Mouse (Mus musculus) heart, embryonic 15.5 days (tissue): ENCODE measurements around the gene Mkks. TPM values are rescaled to one million over a fixed set of nuclear protein-coding genes. Genes with fewer than 3 reads are reported as not detected.

Experiments
- ATAC-seq: fragments of 200-750 bp; cut with Nextera tagmentation; replicated peaks from 2 replicates; pipeline ENCODE4 v1.8.0; 2017; ENCODE audit warnings: low read depth, moderate TSS enrichment; ENCODE audit not compliant: insufficient number of reproducible peaks, insufficient read depth, low FRiP score
- H3K27ac ChIP-seq: fragments of 300-500 bp; sonication (generic); 2 replicates; pipeline ENCODE4 v1.5.1; 2015; ENCODE audit warnings: mild to moderate bottlenecking, inconsistent platforms
- H3K27me3 ChIP-seq: fragments of 300-500 bp; sonication (generic); 2 replicates; pipeline ENCODE4 v1.6.1; 2015; ENCODE audit warnings: inconsistent platforms
- H3K36me3 ChIP-seq: fragments of 300-500 bp; sonication (generic); 2 replicates; pipeline ENCODE4 v1.6.1; 2015; ENCODE audit warnings: mild to moderate bottlenecking, inconsistent platforms
- H3K4me1 ChIP-seq: fragments of 300-500 bp; sonication (generic); replicated peaks from 2 replicates; pipeline ENCODE4 v1.6.1; 2015; ENCODE audit warnings: inconsistent platforms
- H3K4me2 ChIP-seq: fragments of 300-500 bp; sonication (generic); 2 replicates; pipeline ENCODE4 v1.6.1; 2015; ENCODE audit warnings: inconsistent platforms, mild to moderate bottlenecking, moderate library complexity
- H3K4me3 ChIP-seq: fragments of 300-500 bp; sonication (generic); 2 replicates; pipeline ENCODE4 v1.5.1; 2015; ENCODE audit warnings: mild to moderate bottlenecking, inconsistent platforms
- H3K9ac ChIP-seq: fragments of 300-500 bp; sonication (generic); 2 replicates; pipeline ENCODE4 v1.6.1; 2015; ENCODE audit warnings: mild to moderate bottlenecking, inconsistent platforms
- H3K9me3 ChIP-seq: fragments of 300-500 bp; sonication (generic); replicated peaks from 2 replicates; pipeline ENCODE4 v1.6.1; 2016; ENCODE audit warnings: inconsistent platforms
- WGBS: fragments of 180-500 bp; shearing (Covaris S2); methylation state at CpG from one replicate; pipeline ENCODE4 v1.1.7; 2015; ENCODE audit warnings: mixed read lengths; 5-methylcytosine and 5-hydroxymethylcytosine counted together
- polyA plus RNA-seq: library from polyadenylated mRNA; unstranded; fragments of >200 nt; fragmentation: Nextera tagmentation; extraction: Ambion mirVana; gene quantifications from 2 replicates; pipeline ENCODE4 v1.2.1, GENCODE M21; 2015

The Mkks gene
- polyA plus RNA-seq, 1 experiment from 2014 or later: 19.9 TPM

- Histone ChIP-seq H3K4me2 (no peak overlapping the region), H3K9ac (no peak overlapping the region), H3K27ac (no peak overlapping the region), H3K4me1 (0 out of 2 replicates have a peak, but pooled peaks cover 7% of the 10 kb centered on the region), H3K4me3 (no peak overlapping the region), H3K36me3 (no peaks in the 10 kb centered on the region), H3K9me3 (no peaks in the 10 kb centered on the region), H3K27me3 (no peaks in the 10 kb centered on the region)
- no peak for ATAC-seq
- 70% methylated on average over 3 of the region's 3 CpGs for WGBS
These were observed 57.0 kb downstream of the Mkks start for GRCm38 (mm10) chr2:136833976-136834714.

GRCm38 (mm10) chr2:136832936-136833335 is 58.3 kb downstream of the Mkks start:
- no peaks in the 10 kb centered on the region for H3K36me3 ChIP-seq
- H3K4me1 ChIP-seq: 0 out of 2 replicates have a peak, but pooled peaks cover 7% of the 10 kb centered on the region
- no peak overlapping the region for H3K9ac ChIP-seq
- no peak overlapping the region for H3K27ac ChIP-seq
- ATAC-seq: no peak; the same call in 1 of the 2 replicates
- H3K9me3 ChIP-seq: no peaks in the 10 kb centered on the region
- no peak overlapping the region for H3K4me3 ChIP-seq
- H3K27me3 ChIP-seq: no peaks in the 10 kb centered on the region
- no peak overlapping the region for H3K4me2 ChIP-seq
- 45% methylated on average over 3 of the region's 3 CpGs for WGBS

GRCm38 (mm10) chr2:136827612-136828011 is 63.6 kb downstream of the Mkks start:
- ATAC-seq: no peak
- WGBS: 53% methylated on average over 4 of the region's 4 CpGs

More at GRCm38 (mm10) chr2:136827612-136828011, 63.6 kb downstream of the Mkks start:
- Histone ChIP-seq H3K9ac (no peak overlapping the region), H3K27ac (no peak overlapping the region), H3K27me3 (no peaks in the 10 kb centered on the region), H3K4me1 (no peaks in the 10 kb centered on the region), H3K4me3 (no peak overlapping the region), H3K9me3 (no peaks in the 10 kb centered on the region), H3K36me3 (no peaks in the 10 kb centered on the region), H3K4me2 (no peak overlapping the region)

Other genes with a start within 250 kb of the Mkks start
- 0.59 and 3.9 TPM in 2 replicates for gene Snap25, start 177.9 kb downstream of the Mkks start, polyA plus RNA-seq
- gene AL731706.2, start 5.7 kb downstream of the Mkks start, polyA plus RNA-seq: 52.3 and 59.3 TPM in 2 replicates
- gene Slx4ip, start 171 bp downstream of the Mkks start, polyA plus RNA-seq: 4.3 and 4.5 TPM in 2 replicates
- 32.1 and 43.9 TPM in 2 replicates for gene AL731706.1, start within 50 bp of the Mkks start, polyA plus RNA-seq
- 11.8 and 16.5 TPM in 2 replicates for gene Jag1, start 225.3 kb upstream of the Mkks start, polyA plus RNA-seq